Mouse (Mus musculus): ENCODE measurements around the gene Gm49359. TPM values are rescaled to one million over a fixed set of nuclear protein-coding genes. Genes with fewer than 3 reads are reported as not detected.

Gene Gm49359
- 1.5 and 1.8 TPM in 2 replicates for polyA plus RNA-seq (2012; rRNA removed)

GRCm38 (mm10) chr13:62466424-62467334 is at the start of gene Gm49359:
Gene Gm49359 (minus strand): TSS chr13:62466832.

Other genes starting within 250 kb of the Gm49359 start
- 0.41 and 0.73 TPM in 2 replicates for gene Gm3604, start 83.7 kb downstream of the Gm49359 start, polyA plus RNA-seq (2012; rRNA removed)
- gene Zfp935, start 91.7 kb upstream of the Gm49359 start, polyA plus RNA-seq (2012; rRNA removed): 0.04 TPM in 1 of 2 replicates, not detected in the other
- 2.7 and 3.6 TPM in 2 replicates for gene Zfp934, start 104.4 kb upstream of the Gm49359 start, polyA plus RNA-seq (2012; rRNA removed)
- 0.56 and 0.60 TPM in 2 replicates for gene 6720489N17Rik, start 157.3 kb upstream of the Gm49359 start, polyA plus RNA-seq (2012; rRNA removed)

All from liver, embryonic 18 days (tissue).